In the genomic region with DNA sequence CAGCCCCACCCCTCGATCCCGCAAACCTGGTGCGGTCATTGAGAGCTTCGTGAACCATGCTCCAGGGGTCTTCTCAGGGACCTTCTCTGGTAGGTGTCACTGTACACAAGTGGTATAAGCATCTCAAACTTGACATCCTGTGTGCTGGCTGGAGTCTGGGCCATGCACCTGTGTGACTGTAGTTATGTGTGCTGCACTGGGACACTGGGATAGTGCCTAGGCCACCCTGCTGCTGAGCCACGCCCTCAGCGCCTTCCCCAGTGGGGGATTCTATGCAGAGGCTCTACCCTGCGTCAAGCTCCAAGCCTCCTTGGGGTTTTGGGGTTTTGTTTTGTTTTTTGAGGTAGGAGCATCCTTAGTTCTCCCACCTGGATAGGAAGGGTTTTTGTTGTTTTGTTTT, we compare ENCODE assay signal across 8 mouse cellular contexts. TPM values are rescaled to one million over a fixed set of nuclear protein-coding genes. Genes with fewer than 3 reads are reported as not detected.
DNase-seq lines count a peak whose midpoint lies in the region; ATAC-seq and TF ChIP-seq lines count a peak whose summit lies in the region.
"Had no signal": no experiment of that assay in that cellular context is flagged by ENCODE, and none has a peak within 500 bp of the region (broad histone marks: within the 10 kb centered on the region; RNA-seq: fewer than 3 reads in every experiment).

No protein-coding gene starts in this region.

- peak; percentile 13 for DNase-seq in kidney, postnatal 10 days
- DNase-seq in kidney, postnatal 25 days, result no peak
- DNase-seq: cerebellum, postnatal 36 days had no signal

- H3K4me3 ChIP-seq in forebrain, embryonic 13.5 days, result 0 out of 2 replicates have a peak overlapping the region, but pooled peaks have one; percentile 99
- 0 out of 2 replicates have a peak overlapping the region, but pooled peaks have one; percentile 90 for H3K4me3 ChIP-seq in intestine, embryonic 15.5 days (replicated peaks)
- H3K4me3 ChIP-seq in myocyte, result no peak overlapping the region

- ATAC-seq in forebrain, embryonic 13.5 days, result no peak
- no peak for ATAC-seq in intestine, embryonic 15.5 days
- no peak for ATAC-seq in frontal cortex, adult (ENCODE audit: low TSS enrichment)
- ATAC-seq in inflammation-experienced regulatory T-cells, adult 6 months, result no peak

- H3K9ac ChIP-seq in forebrain, embryonic 13.5 days, result peak overlapping the region; percentile 100
- 0 out of 2 replicates have a peak overlapping the region, but pooled peaks have one; percentile 95 for H3K9ac ChIP-seq in intestine, embryonic 15.5 days

- peak overlapping the region; percentile 99; the same call in 1 of the 2 replicates for H3K4me2 ChIP-seq in forebrain, embryonic 13.5 days
- peak overlapping the region; percentile 92; the same call in 1 of the 2 replicates for H3K4me2 ChIP-seq in intestine, embryonic 15.5 days (replicated peaks)
- peak overlapping the region; percentile 50 for H3K4me2 ChIP-seq in myocyte (ENCODE audit: low read depth)

- H3K27me3 ChIP-seq in forebrain, embryonic 13.5 days, result no peaks in the 10 kb centered on the region
- no peaks in the 10 kb centered on the region for H3K27me3 ChIP-seq in intestine, embryonic 15.5 days (replicated peaks)
- H3K27me3 ChIP-seq in myocyte (ENCODE audit: control insufficient read depth, insufficient read depth, insufficient read length), result no peaks in the 10 kb centered on the region

- 0 out of 2 replicates have a peak overlapping the region, but pooled peaks have one; percentile 20 for H3K27ac ChIP-seq in forebrain, embryonic 13.5 days
- H3K27ac ChIP-seq in intestine, embryonic 15.5 days, result 0 out of 2 replicates have a peak overlapping the region, but pooled peaks have one; percentile 6

- peak; percentile 51 for TF ChIP-seq POLR2A in myocyte (IDR thresholded peaks at IDR 0.05; ENCODE audit: insufficient read length, low read depth)

- H3K36me3 ChIP-seq in forebrain, embryonic 13.5 days (ENCODE audit: poor library complexity, severe bottlenecking), result peaks cover 75% of the 10 kb centered on the region
- peaks cover 46% of the 10 kb centered on the region for H3K36me3 ChIP-seq in intestine, embryonic 15.5 days
- peaks cover 53% of the 10 kb centered on the region for H3K36me3 ChIP-seq in myocyte (ENCODE audit: control insufficient read depth, insufficient read depth)

- H3K4me1 ChIP-seq in forebrain, embryonic 13.5 days, result peaks cover 77% of the 10 kb centered on the region
- peaks cover 72% of the 10 kb centered on the region for H3K4me1 ChIP-seq in intestine, embryonic 15.5 days (replicated peaks)

- peaks cover 59% of the 10 kb centered on the region for H3K79me2 ChIP-seq in myocyte (ENCODE audit: control insufficient read depth, insufficient read depth)

- H3K9me3 ChIP-seq in forebrain, embryonic 13.5 days (replicated peaks), result no peaks in the 10 kb centered on the region
- no peaks in the 10 kb centered on the region for H3K9me3 ChIP-seq in intestine, embryonic 15.5 days

- H3ac ChIP-seq in myocyte (ENCODE audit: control insufficient read depth, insufficient read length), result no peak overlapping the region

- 87% methylated on average over 7 of the region's 7 CpGs for WGBS in forebrain, embryonic 13.5 days
- 86% methylated on average over 7 of the region's 7 CpGs for WGBS in intestine, embryonic 15.5 days

TF ChIP-seq in myocyte, 11 proteins besides CTCF, POLR2A, EP300 and RAD21:
- TF ChIP-seq POLR2AphosphoS2 (IDR thresholded peaks at IDR 0.05; ENCODE audit: insufficient read length, low read depth), result peak; percentile 74
- no peak for TF ChIP-seq SRF (IDR thresholded peaks at IDR 0.05; ENCODE audit: control insufficient read depth, insufficient read length, low read depth)
- no peak for TF ChIP-seq MYOG (IDR thresholded peaks at IDR 0.05; ENCODE audit: control insufficient read depth in 1 of 3, insufficient read depth in 1 of 3, insufficient read length in 2 of 3, low read depth in 2 of 3)
- no peak for TF ChIP-seq TCF3 (IDR thresholded peaks at IDR 0.05; ENCODE audit: insufficient read length, low read depth)
- no peak for TF ChIP-seq E2F4 (IDR thresholded peaks at IDR 0.05; ENCODE audit: insufficient read depth)
- no peak for TF ChIP-seq CEBPB (IDR thresholded peaks at IDR 0.05; ENCODE audit: insufficient read depth, poor library complexity, severe bottlenecking)
- no peak for TF ChIP-seq USF1 (IDR thresholded peaks at IDR 0.05; ENCODE audit: low read depth)
- TF ChIP-seq MYOD1 (IDR thresholded peaks at IDR 0.05; ENCODE audit: control insufficient read depth in 1 of 3, insufficient read length in 2 of 3, low read depth in 2 of 3), result no peak
TF ChIP-seq in myocyte: peak in this region for 1.

RNA-seq across cellular contexts. Expression of gene Midn, which starts 6.3 kb away (rescaled TPM):
- 35.1 and 37.9 TPM in 2 replicates for polyA plus RNA-seq in forebrain, embryonic 13.5 days (2015; fragmentation: Nextera tagmentation; extraction: Ambion mirVana)
- 14.1 and 16.1 TPM in 2 replicates for polyA plus RNA-seq in intestine, embryonic 15.5 days (2015; fragmentation: Nextera tagmentation; extraction: Ambion mirVana)
- polyA plus RNA-seq in myocyte (2012; fragmentation: generic; extraction: Trizol), result 131 TPM
- polyA plus RNA-seq in inflammation-experienced regulatory T-cells, adult 6 months (2017; shearing (Covaris generic)), result 1 to 10 TPM; 7.3 to 9.3 (median 7.5) TPM

RNA-seq across cellular contexts. Expression of gene Cirbp, which starts 11.4 kb away (rescaled TPM):
- 274 and 308 TPM in 2 replicates for polyA plus RNA-seq in forebrain, embryonic 13.5 days (2015; fragmentation: Nextera tagmentation; extraction: Ambion mirVana)
- 69.4 and 83.9 TPM in 2 replicates for polyA plus RNA-seq in intestine, embryonic 15.5 days (2015; fragmentation: Nextera tagmentation; extraction: Ambion mirVana)
- polyA plus RNA-seq in myocyte (2012; fragmentation: generic; extraction: Trizol), result 54.2 TPM
- polyA plus RNA-seq in inflammation-experienced regulatory T-cells, adult 6 months (2017; shearing (Covaris generic)), result 100 to 1,000 TPM in 2 of 3 experiments, 10 to 100 TPM in 1; 84.2 to 255 (median 213) TPM

RNA-seq across cellular contexts. Expression of gene Cbarp, which starts 13.7 kb away (rescaled TPM):
- polyA plus RNA-seq in forebrain, embryonic 13.5 days (2015; fragmentation: Nextera tagmentation; extraction: Ambion mirVana), result 21.2 and 26.8 TPM in 2 replicates
- polyA plus RNA-seq in intestine, embryonic 15.5 days (2015; fragmentation: Nextera tagmentation; extraction: Ambion mirVana), result 4.8 and 5.1 TPM in 2 replicates
- 10.0 TPM for polyA plus RNA-seq in myocyte (2012; fragmentation: generic; extraction: Trizol)
- 1 to 10 TPM in 2 of 3 experiments, under 1 TPM in 1; 0.60 to 2.3 (median 1.3) TPM for polyA plus RNA-seq in inflammation-experienced regulatory T-cells, adult 6 months (2017; shearing (Covaris generic))

RNA-seq across cellular contexts. Expression of gene Atp5d, which starts 16.0 kb away (rescaled TPM):
- 454 and 459 TPM in 2 replicates for polyA plus RNA-seq in forebrain, embryonic 13.5 days (2015; fragmentation: Nextera tagmentation; extraction: Ambion mirVana)
- polyA plus RNA-seq in intestine, embryonic 15.5 days (2015; fragmentation: Nextera tagmentation; extraction: Ambion mirVana), result 701 and 737 TPM in 2 replicates
- 1,163 TPM for polyA plus RNA-seq in myocyte (2012; fragmentation: generic; extraction: Trizol)
- polyA plus RNA-seq in inflammation-experienced regulatory T-cells, adult 6 months (2017; shearing (Covaris generic)), result 100 to 1,000 TPM; 297 to 357 (median 299) TPM

RNA-seq across cellular contexts. Expression of gene 1600002K03Rik, which starts 18.4 kb away (rescaled TPM):
- 12.2 and 12.6 TPM in 2 replicates for polyA plus RNA-seq in forebrain, embryonic 13.5 days (2015; fragmentation: Nextera tagmentation; extraction: Ambion mirVana)
- 22.9 and 25.1 TPM in 2 replicates for polyA plus RNA-seq in intestine, embryonic 15.5 days (2015; fragmentation: Nextera tagmentation; extraction: Ambion mirVana)
- polyA plus RNA-seq in myocyte (2012; fragmentation: generic; extraction: Trizol), result 23.5 TPM
- 10 to 100 TPM; 17.9 to 28.4 (median 20.5) TPM for polyA plus RNA-seq in inflammation-experienced regulatory T-cells, adult 6 months (2017; shearing (Covaris generic))
